Mouse (Mus musculus): Measurements from ENCODE around the gene Atp6v1f. TPM values are rescaled to one million over a fixed set of nuclear protein-coding genes. Genes with fewer than 3 reads are reported as not detected.
A peak's percentile ranks its signal among the peaks of the same experiment; 100 is the strongest.

The Atp6v1f gene
- total and polyA plus RNA-seq, 2 experiments from 2014 or later = 302 to 361 TPM

- Histone ChIP-seq H3K4me1 (ENCODE audit: insufficient read depth, low read length) (peaks cover 2% of the 10 kb centered on the region; the same call in 1 of the 2 replicates), H3K4me3 (ENCODE audit: low read depth, low read length) (peak overlapping the region; percentile 17; the same call in 1 of the 2 replicates), H3K36me3 (ENCODE audit: insufficient read depth, low read length) (no peaks in the 10 kb centered on the region), H3K4me2 (ENCODE audit: low read depth, low read length, poor library complexity, severe bottlenecking) (peak overlapping the region; percentile 46), H3K27me3 (ENCODE audit: insufficient read depth, low read length) (peaks cover 7% of the 10 kb centered on the region; the same call in 1 of the 2 replicates), H3K9me3 (ENCODE audit: low read length) (no peaks in the 10 kb centered on the region), H3K27ac (ENCODE audit: low read depth, low read length) (no peak overlapping the region), H3K9ac (replicated peaks; ENCODE audit: low read length, poor library complexity, severe bottlenecking) (no peak overlapping the region)
- under 1% methylated on average over 11 of the region's 11 CpGs for WGBS
- ATAC-seq (ENCODE audit: low FRiP score) = peak; percentile 48; the same call in 1 of the 2 replicates
- peak; percentile 53 for DNase-seq (ENCODE audit: low spot score)
- TF ChIP-seq CTCF (IDR thresholded peaks at IDR 0.05) = no peak
Measured at GRCm38 (mm10) chr6:29513284-29513683, 45.8 kb downstream of the Atp6v1f start.

GRCm38 (mm10) chr6:29517139-29517538 is 49.6 kb downstream of the Atp6v1f start:
- Histone ChIP-seq H3K9ac (replicated peaks; ENCODE audit: low read length, poor library complexity, severe bottlenecking) (no peak overlapping the region), H3K4me3 (ENCODE audit: low read depth, low read length) (no peak overlapping the region), H3K9me3 (ENCODE audit: low read length) (no peaks in the 10 kb centered on the region), H3K36me3 (ENCODE audit: insufficient read depth, low read length) (no peaks in the 10 kb centered on the region), H3K27me3 (ENCODE audit: insufficient read depth, low read length) (no peaks in the 10 kb centered on the region), H3K4me1 (ENCODE audit: insufficient read depth, low read length) (peaks cover 2% of the 10 kb centered on the region; the same call in 1 of the 2 replicates), H3K27ac (ENCODE audit: low read depth, low read length) (no peak overlapping the region), H3K4me2 (ENCODE audit: low read depth, low read length, poor library complexity, severe bottlenecking) (no peak overlapping the region)
- peak; percentile 66 for TF ChIP-seq CTCF (IDR thresholded peaks at IDR 0.05)
- WGBS = 6% methylated on average over 5 of the region's 5 CpGs
- DNase-seq (ENCODE audit: low spot score) (no peak), ATAC-seq (ENCODE audit: low FRiP score) (no peak)

Other genes starting within 250 kb of the Atp6v1f start
- 14.4 and 21.2 TPM in 2 replicates for gene Hilpda, start 195.2 kb upstream of the Atp6v1f start, total RNA-seq (2014; rRNA removed)
- 24.2 and 25.4 TPM in 2 replicates for gene Hilpda, start 195.2 kb upstream of the Atp6v1f start, polyA plus RNA-seq (2015; fragmentation: Nextera tagmentation; extraction: Ambion mirVana)
- gene Fam71f2, start 188.1 kb upstream of the Atp6v1f start, total RNA-seq (2014; rRNA removed) = 0.44 and 0.52 TPM in 2 replicates
- gene Fam71f2, start 188.1 kb upstream of the Atp6v1f start, polyA plus RNA-seq (2015; fragmentation: Nextera tagmentation; extraction: Ambion mirVana) = 0.52 and 0.58 TPM in 2 replicates
- gene Fam71f1, start 148.6 kb upstream of the Atp6v1f start, total RNA-seq (2014; rRNA removed) = not detected in 2 replicates
- gene Fam71f1, start 148.6 kb upstream of the Atp6v1f start, polyA plus RNA-seq (2015; fragmentation: Nextera tagmentation; extraction: Ambion mirVana) = not detected in 2 replicates
- 124 and 142 TPM in 2 replicates for gene Calu, start 119.6 kb upstream of the Atp6v1f start, total RNA-seq (2014; rRNA removed)
- 124 and 131 TPM in 2 replicates for gene Calu, start 119.6 kb upstream of the Atp6v1f start, polyA plus RNA-seq (2015; fragmentation: Nextera tagmentation; extraction: Ambion mirVana)
- gene Opn1sw, start 79.2 kb upstream of the Atp6v1f start, total RNA-seq (2014; rRNA removed) = 0.11 and 0.14 TPM in 2 replicates
- gene Opn1sw, start 79.2 kb upstream of the Atp6v1f start, polyA plus RNA-seq (2015; fragmentation: Nextera tagmentation; extraction: Ambion mirVana) = 0.15 and 0.56 TPM in 2 replicates
- 54.4 and 77.6 TPM in 2 replicates for gene Ccdc136, start 71.4 kb upstream of the Atp6v1f start, total RNA-seq (2014; rRNA removed)
- 50.8 and 51.9 TPM in 2 replicates for gene Ccdc136, start 71.4 kb upstream of the Atp6v1f start, polyA plus RNA-seq (2015; fragmentation: Nextera tagmentation; extraction: Ambion mirVana)
- gene Flnc, start 34.5 kb upstream of the Atp6v1f start, total RNA-seq (2014; rRNA removed) = 11.1 and 12.0 TPM in 2 replicates
- gene Flnc, start 34.5 kb upstream of the Atp6v1f start, polyA plus RNA-seq (2015; fragmentation: Nextera tagmentation; extraction: Ambion mirVana) = 1.2 and 1.4 TPM in 2 replicates
- 2.6 TPM in 1 of 2 replicates, not detected in the other for gene Atp6v1fnb, start 3.7 kb downstream of the Atp6v1f start, total RNA-seq (2014; rRNA removed)
- gene Atp6v1fnb, start 3.7 kb downstream of the Atp6v1f start, polyA plus RNA-seq (2015; fragmentation: Nextera tagmentation; extraction: Ambion mirVana) = 0.32 and 0.72 TPM in 2 replicates
- gene Kcp, start 40.2 kb downstream of the Atp6v1f start, total RNA-seq (2014; rRNA removed) = 16.3 and 27.0 TPM in 2 replicates
- gene Kcp, start 40.2 kb downstream of the Atp6v1f start, polyA plus RNA-seq (2015; fragmentation: Nextera tagmentation; extraction: Ambion mirVana) = 8.9 and 9.0 TPM in 2 replicates
- 3.2 and 3.5 TPM in 2 replicates for gene Irf5, start 58.9 kb downstream of the Atp6v1f start, total RNA-seq (2014; rRNA removed)
- gene Irf5, start 58.9 kb downstream of the Atp6v1f start, polyA plus RNA-seq (2015; fragmentation: Nextera tagmentation; extraction: Ambion mirVana) = 1.7 and 2.0 TPM in 2 replicates
- gene Tnpo3, start 142.2 kb downstream of the Atp6v1f start, total RNA-seq (2014; rRNA removed) = 72.6 and 81.0 TPM in 2 replicates
- gene Tnpo3, start 142.2 kb downstream of the Atp6v1f start, polyA plus RNA-seq (2015; fragmentation: Nextera tagmentation; extraction: Ambion mirVana) = 56.9 and 57.9 TPM in 2 replicates
- 13.8 and 18.5 TPM in 2 replicates for gene Tspan33, start 226.5 kb downstream of the Atp6v1f start, total RNA-seq (2014; rRNA removed)
- 10.7 and 12.4 TPM in 2 replicates for gene Tspan33, start 226.5 kb downstream of the Atp6v1f start, polyA plus RNA-seq (2015; fragmentation: Nextera tagmentation; extraction: Ambion mirVana)